Comparison of ENCODE assay signal across 30 mouse cellular contexts in genomic region chr2:122657707-122658524, GRCm38 (mm10). TPM values are rescaled to one million over a fixed set of nuclear protein-coding genes. Genes with fewer than 3 reads are reported as not detected.
DNase-seq lines count a peak whose midpoint lies in the region; ATAC-seq lines count a peak whose summit lies in the region.
"Had no signal": no experiment of that assay in that cellular context is flagged by ENCODE, and none has a peak within 500 bp of the region (broad histone marks: within the 10 kb centered on the region; RNA-seq: fewer than 3 reads in every experiment).

No protein-coding gene starts in this region.

- peak; percentile 90 for ATAC-seq in intestine, embryonic 14.5 days (replicated peaks; ENCODE audit: low FRiP score, low TSS enrichment, low read depth)
- ATAC-seq in megakaryocyte progenitor cell, adult 5-6 weeks (replicated peaks; ENCODE audit: poor library complexity): peak; percentile 48
- ATAC-seq in hindbrain, embryonic 11.5 days (ENCODE audit: low FRiP score): no peak
- ATAC-seq: forebrain, embryonic 15.5 days; liver, postnatal 0 days; lung, postnatal 0 days had no signal

- no peak overlapping the region for H3K9ac ChIP-seq in intestine, embryonic 14.5 days (ENCODE audit: low read length)
- H3K9ac ChIP-seq in hindbrain, embryonic 11.5 days (ENCODE audit: low read depth, low read length): no peak overlapping the region
- H3K9ac ChIP-seq: embryonic facial prominence, embryonic 15.5 days; forebrain, embryonic 15.5 days; hindbrain, embryonic 15.5 days; limb, embryonic 12.5 days; liver, postnatal 0 days; midbrain, embryonic 12.5 days; neural tube, embryonic 15.5 days had no signal

- H3K9me3 ChIP-seq in intestine, embryonic 14.5 days (ENCODE audit: control insufficient read depth, low read length): no peaks in the 10 kb centered on the region
- H3K9me3 ChIP-seq in hindbrain, embryonic 11.5 days (ENCODE audit: control insufficient read depth, low read length): no peaks in the 10 kb centered on the region
- H3K9me3 ChIP-seq: embryonic facial prominence, embryonic 15.5 days; forebrain, embryonic 15.5 days; hindbrain, embryonic 15.5 days; limb, embryonic 12.5 days; midbrain, embryonic 12.5 days; neural tube, embryonic 15.5 days had no signal

- no peaks in the 10 kb centered on the region for H3K27me3 ChIP-seq in intestine, embryonic 14.5 days (replicated peaks; ENCODE audit: control insufficient read depth, insufficient read depth, low read length)
- no peaks in the 10 kb centered on the region for H3K27me3 ChIP-seq in hindbrain, embryonic 11.5 days (ENCODE audit: control insufficient read depth, insufficient read depth, low read length)
- H3K27me3 ChIP-seq: CH12.LX; embryonic facial prominence, embryonic 15.5 days; forebrain, embryonic 15.5 days; hindbrain, embryonic 15.5 days; limb, embryonic 12.5 days; midbrain, embryonic 12.5 days; neural tube, embryonic 15.5 days had no signal

- H3K36me3 ChIP-seq in intestine, embryonic 14.5 days (ENCODE audit: control insufficient read depth, insufficient read depth, low read length): no peaks in the 10 kb centered on the region
- no peaks in the 10 kb centered on the region for H3K36me3 ChIP-seq in hindbrain, embryonic 11.5 days (ENCODE audit: control insufficient read depth, insufficient read depth, low read length)
- H3K36me3 ChIP-seq: embryonic facial prominence, embryonic 15.5 days; forebrain, embryonic 15.5 days; hindbrain, embryonic 15.5 days; limb, embryonic 12.5 days; midbrain, embryonic 12.5 days; neural tube, embryonic 15.5 days had no signal

- H3K4me3 ChIP-seq in intestine, embryonic 14.5 days (ENCODE audit: low read depth, low read length): no peak overlapping the region
- no peak overlapping the region for H3K4me3 ChIP-seq in hindbrain, embryonic 11.5 days (ENCODE audit: low read depth, low read length)
- H3K4me3 ChIP-seq: embryonic facial prominence, embryonic 15.5 days; forebrain, embryonic 15.5 days; hindbrain, embryonic 15.5 days; limb, embryonic 12.5 days; midbrain, embryonic 12.5 days; neural tube, embryonic 15.5 days had no signal

- WGBS in intestine, embryonic 14.5 days: 80% methylated on average over 11 of the region's 11 CpGs
- WGBS in hindbrain, embryonic 11.5 days: 83% methylated on average over 11 of the region's 11 CpGs

- DNase-seq in WW6 (ENCODE audit: low read depth, low spot score): peak; percentile 58
- peak; percentile 65 for DNase-seq in intestine, embryonic 14.5 days (ENCODE audit: low spot score)
- no peak for DNase-seq in left cerebral cortex, postnatal 4 days
- DNase-seq in hindbrain, embryonic 11.5 days (ENCODE audit: low spot score): no peak
- DNase-seq in frontal cortex, postnatal 10 days (ENCODE audit: low spot score in 2 of 2): no peak
- DNase-seq in kidney, adult 8-10 months: no peak
- DNase-seq: B cell, adult 2 months; cerebellum, adult 2 months; cerebellum, postnatal 36 days; gastrocnemius, postnatal 14 days; heart, adult 18-20 months; heart, postnatal 36 days; kidney, adult 18-20 months; kidney, postnatal 10 days; liver, postnatal 0 days; right cerebral cortex, adult 18-20 months; right cerebral cortex, postnatal 4 days; thymus, postnatal 14 days had no signal

- peak overlapping the region; percentile 77 for H3K27ac ChIP-seq in intestine, embryonic 14.5 days (ENCODE audit: low read depth)
- no peak overlapping the region for H3K27ac ChIP-seq in hindbrain, embryonic 11.5 days (ENCODE audit: low read depth, low read length)
- H3K27ac ChIP-seq: embryonic facial prominence, embryonic 15.5 days; forebrain, embryonic 15.5 days; hindbrain, embryonic 15.5 days; limb, embryonic 12.5 days; midbrain, embryonic 12.5 days; neural tube, embryonic 15.5 days had no signal

- no peaks in the 10 kb centered on the region for H3K4me1 ChIP-seq in intestine, embryonic 14.5 days (replicated peaks; ENCODE audit: control insufficient read depth, insufficient read depth, low read length)
- H3K4me1 ChIP-seq in hindbrain, embryonic 11.5 days (replicated peaks; ENCODE audit: control insufficient read depth, insufficient read depth, low read length): no peaks in the 10 kb centered on the region
- H3K4me1 ChIP-seq: embryonic facial prominence, embryonic 15.5 days; forebrain, embryonic 15.5 days; hindbrain, embryonic 15.5 days; limb, embryonic 12.5 days; neural tube, embryonic 15.5 days had no signal

- intact Hi-C loops in left cerebral cortex, postnatal 4 days (cut with DNase I): no loop called here

- H3K4me2 ChIP-seq in intestine, embryonic 14.5 days (ENCODE audit: low read length): no peak overlapping the region
- H3K4me2 ChIP-seq in hindbrain, embryonic 11.5 days (replicated peaks; ENCODE audit: low read depth, low read length): no peak overlapping the region
- H3K4me2 ChIP-seq: embryonic facial prominence, embryonic 15.5 days; forebrain, embryonic 15.5 days; hindbrain, embryonic 15.5 days; limb, embryonic 12.5 days; liver, embryonic 11.5 days; midbrain, embryonic 12.5 days; neural tube, embryonic 15.5 days had no signal

RNA-seq across cellular contexts. Expression of gene AA467197, which starts 21.1 kb away (rescaled TPM):
- 3.2 and 5.2 TPM in 2 replicates for polyA plus RNA-seq in intestine, embryonic 14.5 days (2014; fragmentation: Nextera tagmentation; extraction: Ambion mirVana)
- total RNA-seq in megakaryocyte progenitor cell, adult 5-6 weeks (2015): 4.2 and 5.9 TPM in 2 replicates
- total RNA-seq in megakaryocyte progenitor cell, adult 5-6 weeks (2017): 5.4 and 7.4 TPM in 2 replicates
- not detected for total RNA-seq in left cerebral cortex, postnatal 4 days (2021)
- polyA plus RNA-seq in hindbrain, embryonic 11.5 days (2014; fragmentation: Nextera tagmentation; extraction: Ambion mirVana): 0.59 TPM in 1 of 2 replicates, not detected in the other
- total RNA-seq: gastrocnemius, postnatal 14 days; layer of hippocampus, postnatal 14 days had no signal
- polyA plus RNA-seq: forebrain, embryonic 15.5 days; heart, embryonic 14.5 days; liver, embryonic 11.5 days had no signal

RNA-seq across cellular contexts. Expression of gene Slc30a4, which starts 44.5 kb away (rescaled TPM):
- 13.7 and 14.6 TPM in 2 replicates for polyA plus RNA-seq in intestine, embryonic 14.5 days (2014; fragmentation: Nextera tagmentation; extraction: Ambion mirVana)
- 1.8 and 2.1 TPM in 2 replicates for total RNA-seq in megakaryocyte progenitor cell, adult 5-6 weeks (2015)
- total RNA-seq in megakaryocyte progenitor cell, adult 5-6 weeks (2017): 2.5 and 2.7 TPM in 2 replicates
- 10 to 100 TPM; 36.4 to 40.0 TPM for total RNA-seq in left cerebral cortex, postnatal 4 days (2021)
- polyA plus RNA-seq in hindbrain, embryonic 11.5 days (2014; fragmentation: Nextera tagmentation; extraction: Ambion mirVana): 7.9 and 12.3 TPM in 2 replicates

RNA-seq across cellular contexts. Expression of gene Gatm, which starts 46.8 kb away (rescaled TPM):
- polyA plus RNA-seq in intestine, embryonic 14.5 days (2014; fragmentation: Nextera tagmentation; extraction: Ambion mirVana): 12.4 and 13.2 TPM in 2 replicates
- total RNA-seq in megakaryocyte progenitor cell, adult 5-6 weeks (2015): 199 and 209 TPM in 2 replicates
- total RNA-seq in megakaryocyte progenitor cell, adult 5-6 weeks (2017): 131 and 133 TPM in 2 replicates
- total RNA-seq in left cerebral cortex, postnatal 4 days (2021): 10 to 100 TPM; 63.7 to 69.4 TPM
- 16.0 and 17.7 TPM in 2 replicates for polyA plus RNA-seq in hindbrain, embryonic 11.5 days (2014; fragmentation: Nextera tagmentation; extraction: Ambion mirVana)

Comparison
In these comparisons a context has a peak if more than half of its experiments do, and no peak if none do; other contexts are left out.
1. DNase-seq: peak in WW6 (single experiment) and intestine, embryonic 14.5 days (single experiment); none in left cerebral cortex, postnatal 4 days (single experiment), hindbrain, embryonic 11.5 days (single experiment), frontal cortex, postnatal 10 days (0 of 2) and kidney, adult 8-10 months (0 of 2).
2. RNA of gene AA467197, which starts 21.1 kb away (total RNA-seq): 4.2 to 7.4 TPM in megakaryocyte progenitor cell, adult 5-6 weeks; not detected in left cerebral cortex, postnatal 4 days; every median in the first group is over 4 times any median in the second.
3. RNA of gene Slc30a4, which starts 44.5 kb away (total RNA-seq): 36.4 to 40.0 TPM in left cerebral cortex, postnatal 4 days; 1.8 to 2.7 TPM in megakaryocyte progenitor cell, adult 5-6 weeks; every median in the first group is over 4 times any median in the second.